Mouse (Mus musculus): ENCODE data around the gene Mgat2. TPM values are rescaled to one million over a fixed set of nuclear protein-coding genes. Genes with fewer than 3 reads are reported as not detected.

Mgat2 gene
- polyA plus RNA-seq (2014; fragmentation: Nextera tagmentation; extraction: Ambion mirVana): 40.6 and 42.3 TPM in 2 replicates

DNA sequence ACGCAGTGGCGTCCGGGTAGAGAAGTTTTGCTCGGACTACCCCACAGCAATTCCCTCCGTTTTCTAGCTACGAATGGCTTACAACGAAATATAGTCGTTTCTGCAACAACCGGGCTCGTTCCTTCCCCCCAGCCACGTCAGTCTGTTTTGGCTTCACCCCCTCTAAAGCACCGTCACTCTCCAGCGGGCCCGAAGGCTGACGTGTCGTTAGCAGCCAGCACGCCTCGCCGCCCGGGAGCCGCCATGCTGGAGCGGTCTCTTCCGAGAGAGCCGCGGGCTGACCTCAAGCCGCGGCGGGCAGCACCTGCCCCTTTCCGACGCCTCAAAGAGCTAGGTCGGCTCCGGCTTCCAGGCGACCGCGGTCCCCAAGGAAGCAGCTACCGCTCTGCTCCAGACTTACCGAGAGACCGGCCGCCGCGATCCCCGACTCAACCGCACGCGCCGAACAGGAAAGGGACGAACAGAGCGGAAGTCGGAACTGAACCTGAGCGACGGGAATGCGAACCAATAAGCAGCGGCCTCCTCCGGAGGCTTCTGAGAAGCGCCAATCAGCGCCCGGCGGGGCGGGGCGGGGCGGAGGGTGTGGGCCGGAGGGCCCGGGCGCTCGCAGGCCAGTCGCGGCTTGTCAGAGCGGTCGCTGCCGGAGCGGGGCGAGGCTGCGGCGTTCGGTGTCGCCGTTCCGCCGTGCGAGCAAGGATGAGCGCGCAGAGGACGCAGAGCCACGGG is at the start of gene Mgat2, which contains the start of gene Rpl36al:
Gene Mgat2, plus strand, starts transcription at position 575 of the 726 bp plus-strand sequence.
Gene Rpl36al, minus strand, starts transcription at position 501 of the 726 bp plus-strand sequence.
- no peaks in the 10 kb centered on the region for H3K27me3 ChIP-seq (ENCODE audit: control insufficient read depth, insufficient read depth, low read length)
- peak; percentile 100 for ATAC-seq (replicated peaks; ENCODE audit: low FRiP score)
- under 1% methylated on average over 82 of the region's 84 CpGs for WGBS
- peak within 1 kb of the TSS; percentile 90 for H3K9ac ChIP-seq (ENCODE audit: low read length)
- no peaks in the 10 kb centered on the region; the same call in 1 of the 2 replicates for H3K36me3 ChIP-seq (ENCODE audit: control insufficient read depth, insufficient read depth, low read length)
- peaks cover 7% of the 10 kb centered on the region; the same call in 1 of the 2 replicates for H3K4me1 ChIP-seq (replicated peaks; ENCODE audit: control insufficient read depth, insufficient read depth, low read length)
- peak within 1 kb of the TSS; percentile 87 for H3K4me3 ChIP-seq (ENCODE audit: low read depth, low read length)
- peak within 1 kb of the TSS; percentile 66 for H3K27ac ChIP-seq (ENCODE audit: low read depth, low read length)
- H3K9me3 ChIP-seq (ENCODE audit: control insufficient read depth, low read length): no peaks in the 10 kb centered on the region
- DNase-seq (ENCODE audit: low spot score): peak; percentile 99
- H3K4me2 ChIP-seq (ENCODE audit: low read depth, low read length, severe bottlenecking): peak within 1 kb of the TSS; percentile 98

GRCm38 (mm10) chr12:69139201-69139600 is 44.8 kb upstream of the Mgat2 start:
- Histone ChIP-seq H3K36me3 (ENCODE audit: control insufficient read depth, insufficient read depth, low read length) (no peaks in the 10 kb centered on the region; the same call in 1 of the 2 replicates), H3K27ac (ENCODE audit: low read depth, low read length) (no peak overlapping the region), H3K9ac (ENCODE audit: low read length) (no peak overlapping the region), H3K4me3 (ENCODE audit: low read depth, low read length) (no peak overlapping the region), H3K27me3 (ENCODE audit: control insufficient read depth, insufficient read depth, low read length) (no peaks in the 10 kb centered on the region), H3K9me3 (ENCODE audit: control insufficient read depth, low read length) (no peaks in the 10 kb centered on the region), H3K4me2 (ENCODE audit: low read depth, low read length, severe bottlenecking) (no peak overlapping the region), H3K4me1 (replicated peaks; ENCODE audit: control insufficient read depth, insufficient read depth, low read length) (no peaks in the 10 kb centered on the region)
- DNase-seq (ENCODE audit: low spot score) (no peak), ATAC-seq (replicated peaks; ENCODE audit: low FRiP score) (no peak)
- WGBS: 94% methylated on average over 3 of the region's 3 CpGs

DNA sequence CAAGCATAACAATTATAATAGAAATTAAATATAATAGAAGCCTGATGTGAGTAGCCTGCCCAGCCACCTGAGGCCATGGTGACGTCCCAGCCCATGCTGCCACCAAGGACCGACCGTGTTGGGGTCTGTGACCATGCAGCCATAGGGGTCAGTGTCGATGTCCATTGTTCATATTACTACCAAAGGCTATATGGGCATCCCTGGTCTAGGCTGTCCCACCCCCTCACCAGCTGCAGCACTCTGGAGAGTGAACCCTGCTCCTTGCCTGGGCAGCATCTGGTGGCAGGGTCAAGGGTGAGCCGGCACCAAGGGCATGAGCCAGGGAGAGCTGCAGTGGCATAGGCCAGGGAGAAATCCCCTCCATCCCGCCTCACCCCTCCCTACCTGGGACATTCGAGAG is 44.1 kb upstream of the Mgat2 start:
- Histone ChIP-seq H3K9ac (ENCODE audit: low read length) (no peak overlapping the region), H3K9me3 (ENCODE audit: control insufficient read depth, low read length) (no peaks in the 10 kb centered on the region), H3K4me1 (replicated peaks; ENCODE audit: control insufficient read depth, insufficient read depth, low read length) (no peaks in the 10 kb centered on the region), H3K36me3 (ENCODE audit: control insufficient read depth, insufficient read depth, low read length) (no peaks in the 10 kb centered on the region; the same call in 1 of the 2 replicates), H3K27ac (ENCODE audit: low read depth, low read length) (no peak overlapping the region), H3K4me3 (ENCODE audit: low read depth, low read length) (no peak overlapping the region), H3K4me2 (ENCODE audit: low read depth, low read length, severe bottlenecking) (no peak overlapping the region), H3K27me3 (ENCODE audit: control insufficient read depth, insufficient read depth, low read length) (no peaks in the 10 kb centered on the region)
- DNase-seq (ENCODE audit: low spot score): no peak
- ATAC-seq (replicated peaks; ENCODE audit: low FRiP score): peak; percentile 30; the same call in 1 of the 2 replicates
- 90% methylated on average over 7 of the region's 7 CpGs for WGBS

DNA sequence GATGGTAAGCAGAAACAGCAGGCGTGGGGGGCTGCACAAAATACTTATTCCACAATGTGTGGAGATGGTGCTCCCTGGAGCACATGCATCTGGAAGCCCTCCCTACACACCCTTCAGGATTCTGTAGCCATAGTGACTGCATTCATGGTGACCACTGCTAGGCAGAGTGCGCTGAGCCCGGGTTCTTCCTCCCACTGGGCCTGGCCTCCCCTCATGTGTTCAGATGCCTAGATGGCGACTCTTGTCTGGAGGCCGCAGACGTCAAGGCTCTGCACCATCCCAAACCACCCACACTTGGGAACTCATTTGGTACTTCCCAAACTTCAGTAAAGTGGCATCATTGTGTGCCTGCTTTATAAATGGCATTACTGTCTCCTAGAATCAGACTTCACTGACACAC is 40.5 kb upstream of the Mgat2 start:
- Histone ChIP-seq H3K9ac (ENCODE audit: low read length) (no peak overlapping the region), H3K4me3 (ENCODE audit: low read depth, low read length) (no peak overlapping the region), H3K27ac (ENCODE audit: low read depth, low read length) (no peak overlapping the region), H3K4me1 (replicated peaks; ENCODE audit: control insufficient read depth, insufficient read depth, low read length) (no peaks in the 10 kb centered on the region), H3K36me3 (ENCODE audit: control insufficient read depth, insufficient read depth, low read length) (no peaks in the 10 kb centered on the region), H3K4me2 (ENCODE audit: low read depth, low read length, severe bottlenecking) (no peak overlapping the region), H3K9me3 (ENCODE audit: control insufficient read depth, low read length) (no peaks in the 10 kb centered on the region), H3K27me3 (ENCODE audit: control insufficient read depth, insufficient read depth, low read length) (no peaks in the 10 kb centered on the region)
- DNase-seq (ENCODE audit: low spot score) (no peak), ATAC-seq (replicated peaks; ENCODE audit: low FRiP score) (no peak)
- WGBS: 77% methylated on average over 6 of the region's 6 CpGs

DNA sequence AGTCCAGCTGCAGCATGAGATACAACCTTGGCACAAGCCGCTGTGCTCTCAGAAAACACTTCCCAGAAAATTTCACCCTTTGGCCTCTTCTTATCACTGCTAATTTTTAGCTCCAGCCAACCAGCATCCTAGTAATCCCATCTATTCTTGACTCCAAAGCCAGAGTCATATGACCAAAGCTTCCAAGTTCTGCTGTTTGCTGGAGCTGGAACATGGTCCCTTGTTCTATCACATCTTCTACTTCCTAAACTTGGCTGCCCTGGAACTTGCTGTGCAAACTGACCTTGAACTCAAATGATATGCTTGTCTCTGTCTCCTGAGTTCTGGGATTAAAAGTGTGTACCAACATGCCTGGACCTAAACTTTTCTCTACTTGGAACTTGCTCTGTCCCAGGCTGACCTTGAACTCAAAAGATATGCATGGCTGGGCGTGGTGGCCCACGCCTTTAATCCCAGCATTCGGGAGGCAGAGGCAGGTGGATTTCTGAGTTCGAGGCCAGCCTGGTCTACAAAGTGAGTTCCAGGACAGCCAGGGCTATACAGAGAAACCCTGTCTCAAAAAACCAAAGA is 36.7 kb upstream of the Mgat2 start:
- no peak overlapping the region for H3K4me2 ChIP-seq (ENCODE audit: low read depth, low read length, severe bottlenecking)
- H3K36me3 ChIP-seq (ENCODE audit: control insufficient read depth, insufficient read depth, low read length): no peaks in the 10 kb centered on the region
- H3K4me1 ChIP-seq (replicated peaks; ENCODE audit: control insufficient read depth, insufficient read depth, low read length): no peaks in the 10 kb centered on the region
- H3K9ac ChIP-seq (ENCODE audit: low read length): no peak overlapping the region
- no peak overlapping the region for H3K4me3 ChIP-seq (ENCODE audit: low read depth, low read length)
- H3K27ac ChIP-seq (ENCODE audit: low read depth, low read length): no peak overlapping the region
- DNase-seq (ENCODE audit: low spot score) (no peak), ATAC-seq (replicated peaks; ENCODE audit: low FRiP score) (no peak)
- WGBS: 92% methylated on average over 5 of the region's 5 CpGs
- no peaks in the 10 kb centered on the region for H3K27me3 ChIP-seq (ENCODE audit: control insufficient read depth, insufficient read depth, low read length)
- no peaks in the 10 kb centered on the region for H3K9me3 ChIP-seq (ENCODE audit: control insufficient read depth, low read length)

DNA sequence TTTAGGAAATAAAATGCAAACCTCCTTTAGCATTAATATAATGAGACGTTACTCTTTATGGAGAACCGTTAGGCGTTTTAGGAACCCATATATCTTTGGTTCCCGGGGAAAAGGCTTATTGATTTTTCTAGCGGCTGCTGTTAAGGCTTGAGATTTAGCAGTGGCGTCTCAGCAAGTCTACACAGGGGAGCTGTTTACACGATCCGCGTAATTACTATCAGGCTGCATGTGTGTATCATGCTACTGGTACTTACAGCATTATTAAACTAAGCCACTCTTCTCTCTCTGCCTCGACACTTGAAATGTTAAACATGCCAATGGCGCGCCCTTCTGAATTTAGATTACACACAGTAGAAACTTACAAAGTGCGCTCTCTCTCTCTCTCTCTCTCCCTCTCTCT is 33.9 kb upstream of the Mgat2 start:
- Histone ChIP-seq H3K9me3 (ENCODE audit: control insufficient read depth, low read length) (no peaks in the 10 kb centered on the region), H3K27me3 (ENCODE audit: control insufficient read depth, insufficient read depth, low read length) (no peaks in the 10 kb centered on the region), H3K4me3 (ENCODE audit: low read depth, low read length) (no peak overlapping the region), H3K27ac (ENCODE audit: low read depth, low read length) (no peak overlapping the region), H3K4me2 (ENCODE audit: low read depth, low read length, severe bottlenecking) (no peak overlapping the region), H3K36me3 (ENCODE audit: control insufficient read depth, insufficient read depth, low read length) (no peaks in the 10 kb centered on the region), H3K9ac (ENCODE audit: low read length) (no peak overlapping the region), H3K4me1 (replicated peaks; ENCODE audit: control insufficient read depth, insufficient read depth, low read length) (no peaks in the 10 kb centered on the region)
- DNase-seq (ENCODE audit: low spot score) (no peak), ATAC-seq (replicated peaks; ENCODE audit: low FRiP score) (no peak)
- WGBS: 88% methylated on average over 13 of the region's 13 CpGs

- peaks cover 9% of the 10 kb centered on the region; the same call in 1 of the 2 replicates for H3K36me3 ChIP-seq (ENCODE audit: control insufficient read depth, insufficient read depth, low read length)
- DNase-seq (ENCODE audit: low spot score) (no peak), ATAC-seq (replicated peaks; ENCODE audit: low FRiP score) (no peak)
- H3K9ac ChIP-seq (ENCODE audit: low read length): no peak overlapping the region
- no peak overlapping the region for H3K4me2 ChIP-seq (ENCODE audit: low read depth, low read length, severe bottlenecking)
- H3K27ac ChIP-seq (ENCODE audit: low read depth, low read length): no peak overlapping the region
- no peak overlapping the region for H3K4me3 ChIP-seq (ENCODE audit: low read depth, low read length)
- H3K27me3 ChIP-seq (ENCODE audit: control insufficient read depth, insufficient read depth, low read length): no peaks in the 10 kb centered on the region
- H3K4me1 ChIP-seq (replicated peaks; ENCODE audit: control insufficient read depth, insufficient read depth, low read length): no peaks in the 10 kb centered on the region; the same call in 1 of the 2 replicates
- H3K9me3 ChIP-seq (ENCODE audit: control insufficient read depth, low read length): no peaks in the 10 kb centered on the region
- 83% methylated on average over 2 of the region's 2 CpGs for WGBS
These were observed 28.0 kb upstream of the Mgat2 start for GRCm38 (mm10) chr12:69155923-69156322.

DNA sequence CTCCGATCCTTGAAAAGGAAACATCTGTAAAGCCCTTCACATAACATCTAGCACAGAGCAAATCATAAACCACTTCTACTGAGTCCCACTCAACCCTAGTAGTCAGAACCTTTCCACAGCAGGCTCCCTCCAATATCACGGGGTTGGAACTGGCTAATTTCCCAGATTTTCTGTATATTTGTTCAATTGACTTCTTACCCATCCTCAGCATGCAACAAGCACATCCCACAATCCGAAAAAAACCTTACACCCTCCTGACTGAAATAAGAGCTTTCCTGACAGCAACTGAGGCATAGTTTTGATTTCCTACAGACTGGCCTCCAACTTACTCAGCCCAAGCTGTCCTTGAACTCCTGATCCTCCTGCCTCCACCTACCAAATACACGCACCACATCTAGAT is 27.5 kb upstream of the Mgat2 start:
- H3K4me1 ChIP-seq (replicated peaks; ENCODE audit: control insufficient read depth, insufficient read depth, low read length): no peaks in the 10 kb centered on the region; the same call in 1 of the 2 replicates
- H3K27me3 ChIP-seq (ENCODE audit: control insufficient read depth, insufficient read depth, low read length): no peaks in the 10 kb centered on the region
- no peak for DNase-seq (ENCODE audit: low spot score)
- no peak overlapping the region for H3K27ac ChIP-seq (ENCODE audit: low read depth, low read length)
- H3K9me3 ChIP-seq (ENCODE audit: control insufficient read depth, low read length): no peaks in the 10 kb centered on the region
- no peak overlapping the region for H3K9ac ChIP-seq (ENCODE audit: low read length)
- H3K36me3 ChIP-seq (ENCODE audit: control insufficient read depth, insufficient read depth, low read length): peaks cover 9% of the 10 kb centered on the region; the same call in 1 of the 2 replicates
- no peak overlapping the region for H3K4me3 ChIP-seq (ENCODE audit: low read depth, low read length)
- no peak overlapping the region for H3K4me2 ChIP-seq (ENCODE audit: low read depth, low read length, severe bottlenecking)
- ATAC-seq (replicated peaks; ENCODE audit: low FRiP score): no peak
- 89% methylated on average over 4 of the region's 4 CpGs for WGBS

Data from forebrain, embryonic 11.5 days (tissue).